Mouse (Mus musculus): ENCODE measurements at regions not wholly inside any gene's neighbourhood (a gene's known extent, or its start where the extent isn't known, plus 50 kb on each side); places are given as distances from the start of the nearest gene placed in this dataset.

DNA sequence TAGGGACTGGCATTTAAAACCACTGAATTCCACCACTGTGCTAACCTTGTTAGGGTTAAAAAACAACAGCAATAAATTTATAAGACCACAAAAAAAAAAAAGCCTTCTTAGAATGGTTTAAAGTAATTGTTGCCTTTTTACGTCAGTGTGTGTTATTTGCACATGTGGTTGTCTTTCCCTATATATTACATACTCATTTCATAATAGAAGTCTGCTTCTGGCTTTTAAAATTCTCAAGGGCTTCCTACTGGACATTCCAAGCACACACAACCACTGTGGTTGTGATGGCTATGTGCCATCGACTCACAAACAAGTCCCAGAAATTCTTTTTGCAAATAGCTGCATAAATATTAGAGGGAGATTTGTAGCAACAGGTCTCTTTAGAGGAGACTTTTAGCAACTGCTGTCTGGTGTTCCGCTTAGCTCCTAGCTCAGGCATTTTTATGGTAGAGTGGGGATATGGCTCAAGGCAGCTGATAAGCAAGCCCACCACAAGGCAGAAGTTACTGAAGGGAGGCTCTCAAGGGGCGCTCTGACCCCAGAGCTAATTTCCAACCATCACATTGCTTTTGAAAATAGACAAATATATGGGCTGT, 138.8 kb upstream of the Gpc5 start:
- no peak overlapping the region for H3K4me3 ChIP-seq (replicated peaks; ENCODE audit: extremely low read depth, low read depth, low read length)
- H3K4me1 ChIP-seq (ENCODE audit: control insufficient read depth, insufficient read depth, low read length) = no peaks in the 10 kb centered on the region
- TF ChIP-seq CTCF (IDR thresholded peaks at IDR 0.05; ENCODE audit: insufficient read depth, low read length) (no peak), POLR2A (IDR thresholded peaks at IDR 0.05; ENCODE audit: borderline replicate concordance, extremely low read depth, low read depth, low read length) (no peak)
- WGBS = 58% methylated on average over 4 of the region's 4 CpGs
- no peak for DNase-seq

DNA sequence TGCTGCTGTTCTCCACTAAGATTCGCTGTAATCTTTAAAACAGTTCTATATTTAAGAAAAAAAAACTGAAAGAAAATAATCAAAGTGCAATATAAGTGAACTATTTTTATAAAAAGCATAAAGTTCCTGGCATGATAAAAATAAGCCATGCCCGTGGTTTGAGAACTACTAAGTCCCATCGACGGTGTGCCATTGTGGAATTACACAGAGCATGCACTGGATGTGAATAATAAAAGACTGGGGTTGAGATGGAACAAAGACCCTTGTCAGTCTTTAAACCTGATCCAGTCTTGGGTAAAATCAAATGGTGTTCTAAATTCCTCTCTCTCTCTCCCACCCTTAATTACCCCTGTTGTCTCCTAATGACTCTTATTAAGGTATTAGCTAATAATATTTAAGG, 137.7 kb upstream of the Gpc5 start:
- DNase-seq = no peak
- Histone ChIP-seq H3K4me1 (ENCODE audit: control insufficient read depth, insufficient read depth, low read length) (no peaks in the 10 kb centered on the region), H3K4me3 (replicated peaks; ENCODE audit: extremely low read depth, low read depth, low read length) (no peak overlapping the region)
- TF ChIP-seq CTCF (IDR thresholded peaks at IDR 0.05; ENCODE audit: insufficient read depth, low read length) (no peak), POLR2A (IDR thresholded peaks at IDR 0.05; ENCODE audit: borderline replicate concordance, extremely low read depth, low read depth, low read length) (no peak)
- 74% methylated on average over 4 of the region's 4 CpGs for WGBS

DNA sequence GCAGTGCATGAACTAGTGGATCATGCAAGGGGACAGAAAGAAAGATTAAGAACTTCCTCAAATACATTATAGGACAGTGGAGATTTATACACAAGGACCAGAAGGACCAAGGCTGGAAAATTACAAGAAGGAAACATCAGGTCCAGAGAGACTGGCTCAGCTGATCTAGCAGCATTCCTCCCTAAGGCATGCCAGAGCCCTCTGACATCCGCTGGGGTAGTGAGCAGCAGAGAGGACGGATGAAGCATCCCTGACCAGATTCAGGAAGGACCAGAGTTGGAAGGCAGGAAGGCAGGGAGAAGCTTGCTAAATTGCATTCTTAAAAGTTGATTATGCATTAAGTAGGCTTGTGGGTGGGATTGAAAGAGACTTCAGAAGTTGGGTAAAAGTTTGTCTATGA, 136.4 kb upstream of the Gpc5 start:
- Histone ChIP-seq H3K4me3 (replicated peaks; ENCODE audit: extremely low read depth, low read depth, low read length) (no peak overlapping the region), H3K4me1 (ENCODE audit: control insufficient read depth, insufficient read depth, low read length) (no peaks in the 10 kb centered on the region)
- 49% methylated on average over 2 of the region's 2 CpGs for WGBS
- DNase-seq = no peak
- TF ChIP-seq POLR2A (IDR thresholded peaks at IDR 0.05; ENCODE audit: borderline replicate concordance, extremely low read depth, low read depth, low read length) (no peak), CTCF (IDR thresholded peaks at IDR 0.05; ENCODE audit: insufficient read depth, low read length) (no peak)

DNA sequence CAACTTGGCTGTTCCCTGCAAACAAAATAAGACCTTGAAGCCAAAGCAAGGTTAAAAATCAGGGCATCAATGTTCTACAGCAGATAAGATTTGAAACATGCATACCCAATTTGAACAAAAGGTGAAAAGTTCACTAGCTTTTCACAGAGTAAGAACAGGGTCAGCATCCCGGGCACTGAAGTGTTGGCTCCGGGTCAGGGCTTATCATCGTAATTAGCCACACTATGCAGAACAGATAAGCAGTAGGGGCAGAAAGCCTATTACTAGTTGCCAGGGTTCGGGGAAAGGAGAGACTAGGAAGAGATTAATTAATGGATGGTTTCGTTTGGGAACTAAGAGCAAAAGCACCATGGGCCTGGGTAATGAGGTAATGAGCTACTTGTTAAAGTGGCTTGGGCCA, 131.7 kb upstream of the Gpc5 start:
- WGBS = 37% methylated on average over 5 of the region's 5 CpGs
- Histone ChIP-seq H3K4me3 (replicated peaks; ENCODE audit: extremely low read depth, low read depth, low read length) (no peak overlapping the region), H3K4me1 (ENCODE audit: control insufficient read depth, insufficient read depth, low read length) (no peaks in the 10 kb centered on the region)
- TF ChIP-seq POLR2A (IDR thresholded peaks at IDR 0.05; ENCODE audit: borderline replicate concordance, extremely low read depth, low read depth, low read length) (no peak), CTCF (IDR thresholded peaks at IDR 0.05; ENCODE audit: insufficient read depth, low read length) (no peak)
- DNase-seq = no peak

DNA sequence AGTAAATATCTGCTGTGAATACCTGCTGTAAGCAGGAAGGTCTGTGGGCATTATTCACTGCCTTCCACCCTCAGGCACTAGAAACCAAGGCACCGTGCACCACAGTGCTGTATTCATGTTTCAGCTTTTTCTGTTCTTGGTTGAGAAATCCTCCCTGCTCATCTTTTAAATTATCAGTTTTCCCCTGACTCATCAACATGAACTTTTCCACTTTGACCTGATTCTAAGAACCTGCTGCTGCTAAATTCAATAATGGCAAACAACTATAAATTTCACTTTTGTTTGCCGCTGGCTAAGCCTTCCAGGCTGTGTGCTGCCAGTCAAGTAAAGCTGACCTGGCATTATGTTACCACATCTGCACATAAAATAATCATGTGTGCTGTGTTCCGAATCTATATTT, 126.1 kb upstream of the Gpc5 start:
- WGBS = 80% methylated on average over 3 of the region's 3 CpGs
- no peak overlapping the region for H3K4me3 ChIP-seq (replicated peaks; ENCODE audit: extremely low read depth, low read depth, low read length)
- no peak for DNase-seq
- H3K4me1 ChIP-seq (ENCODE audit: control insufficient read depth, insufficient read depth, low read length) = no peaks in the 10 kb centered on the region
- TF ChIP-seq POLR2A (IDR thresholded peaks at IDR 0.05; ENCODE audit: borderline replicate concordance, extremely low read depth, low read depth, low read length) (no peak), CTCF (IDR thresholded peaks at IDR 0.05; ENCODE audit: insufficient read depth, low read length) (no peak)

DNA sequence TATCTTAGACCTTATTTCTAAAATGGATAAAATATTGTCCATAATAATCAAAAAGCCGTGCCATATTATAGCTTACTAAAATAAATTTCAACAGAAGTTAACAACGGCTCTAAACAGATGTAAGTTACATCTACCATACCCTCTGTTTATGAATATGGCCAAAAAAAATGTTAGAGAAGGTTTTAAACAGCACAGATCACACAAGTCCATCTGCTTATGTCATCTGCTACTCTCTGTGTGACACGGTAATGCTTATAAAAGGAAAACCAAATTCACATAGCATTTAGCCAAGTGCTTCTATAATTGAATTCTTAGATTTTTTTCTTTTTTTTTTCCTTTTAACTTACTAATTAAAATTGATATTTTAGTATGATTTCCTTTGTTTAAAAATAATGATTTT, 123.0 kb upstream of the Gpc5 start:
- no peak for TF ChIP-seq CTCF (IDR thresholded peaks at IDR 0.05; ENCODE audit: insufficient read depth, low read length)
- TF ChIP-seq POLR2A (IDR thresholded peaks at IDR 0.05; ENCODE audit: borderline replicate concordance, extremely low read depth, low read depth, low read length) = no peak
- DNase-seq = no peak
- Histone ChIP-seq H3K4me1 (ENCODE audit: control insufficient read depth, insufficient read depth, low read length) (no peaks in the 10 kb centered on the region), H3K4me3 (replicated peaks; ENCODE audit: extremely low read depth, low read depth, low read length) (no peak overlapping the region)
- WGBS = 88% methylated on average over 3 of the region's 3 CpGs

DNA sequence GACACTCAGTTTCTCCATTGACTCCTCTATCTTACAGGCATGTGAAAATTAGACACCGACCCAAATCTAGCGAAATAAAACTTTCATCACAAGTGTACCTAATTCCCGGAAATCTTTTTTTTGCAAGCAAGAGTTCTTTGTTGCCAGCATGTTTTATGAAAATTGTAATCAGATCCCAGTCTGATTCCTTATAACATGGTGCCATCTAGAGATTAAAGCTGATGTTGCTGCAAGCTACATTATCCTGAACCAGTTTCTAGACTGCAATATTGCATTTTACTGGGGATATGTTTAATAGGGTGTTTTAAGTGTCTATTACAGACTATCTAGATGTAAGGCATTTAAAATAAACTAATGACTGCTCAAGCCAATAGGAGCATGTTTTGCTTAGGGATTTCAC, 110.9 kb upstream of the Gpc5 start:
- Histone ChIP-seq H3K4me3 (replicated peaks; ENCODE audit: extremely low read depth, low read depth, low read length) (no peak overlapping the region), H3K4me1 (ENCODE audit: control insufficient read depth, insufficient read depth, low read length) (no peaks in the 10 kb centered on the region)
- 56% methylated on average over 3 of the region's 3 CpGs for WGBS
- TF ChIP-seq POLR2A (IDR thresholded peaks at IDR 0.05; ENCODE audit: borderline replicate concordance, extremely low read depth, low read depth, low read length) (no peak), CTCF (IDR thresholded peaks at IDR 0.05; ENCODE audit: insufficient read depth, low read length) (no peak)
- no peak for DNase-seq

DNA sequence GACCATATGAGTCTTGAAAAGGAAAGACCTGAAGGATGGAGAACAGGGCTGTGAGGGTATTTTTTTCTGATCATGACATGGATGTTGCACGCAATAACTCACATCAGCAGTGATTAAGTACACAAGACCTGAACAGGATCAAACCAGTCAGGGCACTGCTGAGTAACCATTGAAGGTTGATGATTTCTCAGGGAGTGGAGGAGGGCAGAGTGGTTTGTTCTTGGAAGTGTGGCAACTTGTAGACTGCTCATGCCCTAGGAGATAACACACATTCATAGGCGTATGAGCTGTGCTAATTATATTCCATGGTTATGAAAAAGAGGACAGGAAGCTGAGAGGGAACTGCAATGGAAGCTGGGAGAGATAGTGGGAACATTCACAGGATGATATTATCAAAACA, 88.8 kb upstream of the Gpc5 start:
- no peak overlapping the region for H3K4me3 ChIP-seq (replicated peaks; ENCODE audit: extremely low read depth, low read depth, low read length)
- TF ChIP-seq POLR2A (IDR thresholded peaks at IDR 0.05; ENCODE audit: borderline replicate concordance, extremely low read depth, low read depth, low read length) = no peak
- TF ChIP-seq CTCF (IDR thresholded peaks at IDR 0.05; ENCODE audit: insufficient read depth, low read length) = no peak
- 81% methylated on average over 2 of the region's 2 CpGs for WGBS

DNA sequence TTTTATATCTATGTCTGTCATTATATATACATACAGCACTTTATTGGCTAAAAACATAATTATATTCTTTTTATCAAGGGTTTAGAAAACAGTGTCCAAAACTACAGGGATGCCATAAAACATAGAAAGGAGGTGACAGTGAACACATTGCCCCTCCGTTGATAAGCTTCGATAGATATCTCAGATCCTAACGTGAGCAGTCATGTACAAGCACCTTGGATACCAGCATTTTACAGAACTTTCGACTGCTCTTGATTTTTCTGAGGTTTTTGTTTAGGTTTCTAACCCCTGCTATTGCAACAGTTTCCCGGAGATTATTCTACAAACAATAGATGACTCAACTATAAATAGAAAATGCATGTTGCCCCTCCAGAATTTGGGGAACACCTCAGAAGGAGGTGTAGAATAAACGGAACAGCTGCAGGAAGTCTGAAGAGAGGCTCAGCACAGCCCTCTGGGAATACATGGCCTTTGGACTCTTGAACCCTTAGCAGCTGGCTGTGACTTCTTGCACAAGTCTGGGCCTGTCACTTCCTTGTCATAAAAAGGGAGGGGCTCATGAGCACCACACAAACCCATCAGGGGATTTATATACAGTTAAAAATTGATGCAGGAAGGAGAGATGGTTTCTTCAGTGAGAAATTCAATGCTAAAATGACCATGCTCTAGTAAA, 87.1 kb upstream of the Gpc5 start:
- no peak for TF ChIP-seq POLR2A (IDR thresholded peaks at IDR 0.05; ENCODE audit: borderline replicate concordance, extremely low read depth, low read depth, low read length)
- no peak for TF ChIP-seq CTCF (IDR thresholded peaks at IDR 0.05; ENCODE audit: insufficient read depth, low read length)
- DNase-seq = no peak

More for the DNA sequence above, 88.8 kb upstream of the Gpc5 start:
- no peak for DNase-seq
- no peaks in the 10 kb centered on the region for H3K4me1 ChIP-seq (ENCODE audit: control insufficient read depth, insufficient read depth, low read length)

DNA sequence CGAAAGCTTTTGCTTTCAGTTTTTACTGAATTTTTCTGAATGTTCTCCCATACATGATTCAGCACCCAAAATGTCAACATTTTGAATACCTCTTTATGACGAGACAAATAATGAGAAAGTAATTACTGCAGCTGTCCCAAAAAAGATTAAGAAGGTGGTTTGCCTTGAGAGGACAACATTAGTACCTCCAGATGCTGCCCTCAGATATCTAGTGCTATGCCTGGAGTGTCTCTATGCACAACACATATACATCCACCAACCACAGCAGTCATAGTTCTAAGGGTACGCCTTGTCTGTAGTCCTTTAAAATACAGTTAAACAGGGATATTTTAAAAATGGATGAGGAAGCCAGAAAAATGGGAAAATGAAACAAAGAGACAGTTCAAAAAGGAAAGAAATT, 81.1 kb upstream of the Gpc5 start:
- DNase-seq = no peak
- WGBS = 81% methylated on average over 3 of the region's 3 CpGs
- TF ChIP-seq POLR2A (IDR thresholded peaks at IDR 0.05; ENCODE audit: borderline replicate concordance, extremely low read depth, low read depth, low read length) = no peak
- TF ChIP-seq CTCF (IDR thresholded peaks at IDR 0.05; ENCODE audit: insufficient read depth, low read length) = no peak

More for the DNA sequence above, 87.1 kb upstream of the Gpc5 start:
- 29% methylated on average over 6 of the region's 6 CpGs for WGBS
- Histone ChIP-seq H3K4me1 (ENCODE audit: control insufficient read depth, insufficient read depth, low read length) (no peaks in the 10 kb centered on the region), H3K4me3 (replicated peaks; ENCODE audit: extremely low read depth, low read depth, low read length) (no peak overlapping the region)

More for the DNA sequence above, 81.1 kb upstream of the Gpc5 start:
- Histone ChIP-seq H3K4me3 (replicated peaks; ENCODE audit: extremely low read depth, low read depth, low read length) (no peak overlapping the region), H3K4me1 (ENCODE audit: control insufficient read depth, insufficient read depth, low read length) (no peaks in the 10 kb centered on the region)
